Mouse (Mus musculus) bone marrow macrophage, adult 2 months (primary cell): ENCODE data around the gene Mob3a.

ENCODE experiments used
- CTCF ChIP-seq: IDR thresholded peaks from 2 replicates; pipeline ENCODE4 v1.5.1; 2012; ENCODE audit warnings: low read depth, mild to moderate bottlenecking, low read length, moderate library complexity
- POLR2A ChIP-seq: IDR thresholded peaks from 2 replicates; pipeline ENCODE4 v1.6.1; 2012; ENCODE audit warnings: mild to moderate bottlenecking, low read depth, low read length, borderline replicate concordance

DNA sequence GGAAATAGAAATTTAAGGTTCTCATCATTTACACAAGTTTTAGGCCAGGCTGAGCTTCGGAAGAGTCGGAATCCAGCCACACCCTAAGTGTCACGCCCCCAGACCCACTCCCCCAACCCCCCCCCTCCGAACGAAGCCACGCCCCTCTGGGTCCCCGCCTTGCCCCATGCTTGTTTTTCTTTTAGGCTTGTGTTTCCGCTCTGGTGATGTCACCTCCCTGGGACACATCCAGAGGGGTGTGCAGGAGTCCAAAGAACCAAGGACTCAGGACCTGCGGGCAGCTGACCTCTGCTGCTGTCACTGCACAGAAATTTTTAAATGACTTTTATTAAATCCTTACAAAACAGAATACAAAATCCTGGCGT lies 36.8 kb downstream of the Mob3a start:
- TF ChIP-seq CTCF, result no peak
- TF ChIP-seq POLR2A, result no peak
